Mouse (Mus musculus) midbrain, embryonic 15.5 days (tissue): Measurements from ENCODE around the gene Mef2b. TPM values are rescaled to one million over a fixed set of nuclear protein-coding genes. Genes with fewer than 3 reads are reported as not detected.

Source experiments
- ATAC-seq: fragments of 200-750 bp; cut with Nextera tagmentation; replicated peaks from 2 replicates; pipeline ENCODE4 v1.8.0; 2017; ENCODE audit warnings: moderate TSS enrichment
- H3K27ac ChIP-seq: fragments of 300-500 bp; sonication (generic); 2 replicates; pipeline ENCODE4 v1.5.1; 2015; ENCODE audit warnings: mild to moderate bottlenecking, inconsistent platforms
- H3K27me3 ChIP-seq: fragments of 300-500 bp; sonication (generic); replicated peaks from 2 replicates; pipeline ENCODE4 v1.6.1; 2015; ENCODE audit warnings: inconsistent platforms
- H3K36me3 ChIP-seq: fragments of 300-500 bp; sonication (generic); replicated peaks from 2 replicates; pipeline ENCODE4 v1.6.1; 2015; ENCODE audit warnings: inconsistent platforms
- H3K4me1 ChIP-seq: fragments of 300-500 bp; sonication (generic); 2 replicates; pipeline ENCODE4 v1.6.1; 2015; ENCODE audit warnings: inconsistent platforms
- H3K4me2 ChIP-seq: fragments of 300-500 bp; sonication (generic); 2 replicates; pipeline ENCODE4 v1.6.1; 2015; ENCODE audit warnings: inconsistent platforms, mild to moderate bottlenecking, moderate library complexity
- H3K4me3 ChIP-seq: fragments of 300-500 bp; sonication (generic); 2 replicates; pipeline ENCODE4 v1.5.1; 2015; ENCODE audit warnings: mild to moderate bottlenecking, inconsistent platforms
- H3K9ac ChIP-seq: fragments of 300-500 bp; sonication (generic); 2 replicates; pipeline ENCODE4 v1.6.1; 2015; ENCODE audit warnings: mild to moderate bottlenecking, inconsistent platforms
- H3K9me3 ChIP-seq: fragments of 300-500 bp; sonication (generic); 2 replicates; pipeline ENCODE4 v1.6.1; 2016; ENCODE audit warnings: inconsistent platforms
- WGBS: fragments of 180-500 bp; shearing (Covaris S2); methylation state at CpG from one replicate; pipeline ENCODE4 v1.1.7; 2015; ENCODE audit warnings: mixed read lengths; 5-methylcytosine and 5-hydroxymethylcytosine counted together
- polyA plus RNA-seq: library from polyadenylated mRNA; unstranded; fragments of >200 nt; fragmentation: Nextera tagmentation; extraction: Ambion mirVana; gene quantifications from 2 replicates; pipeline ENCODE4 v1.2.1, GENCODE M21; 2015

Gene Mef2b
- polyA plus RNA-seq, 1 experiment from 2014 or later = 0.37 TPM

DNA sequence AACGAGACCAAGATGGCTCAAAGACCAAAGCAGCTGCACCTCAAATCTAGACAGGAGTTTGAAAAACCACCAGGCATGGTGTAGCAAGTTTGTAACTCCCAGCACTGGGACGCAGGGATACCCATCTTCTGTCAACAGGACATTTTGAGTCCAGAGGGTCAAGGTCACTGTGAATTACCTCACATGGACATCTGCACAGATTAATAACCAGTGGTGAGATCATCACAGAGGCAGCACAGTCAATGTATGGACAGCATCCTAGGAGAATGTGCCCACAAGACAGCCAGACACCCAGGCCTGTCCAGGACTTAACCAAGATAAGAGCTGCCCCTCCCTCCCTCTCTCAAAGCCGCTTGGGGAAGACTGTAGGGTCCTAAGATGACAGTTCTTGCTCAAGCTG, 30.6 kb downstream of the Mef2b start:
- H3K9ac ChIP-seq = no peak overlapping the region
- H3K4me1 ChIP-seq = peaks cover 23% of the 10 kb centered on the region
- no peak for ATAC-seq
- H3K9me3 ChIP-seq = no peaks in the 10 kb centered on the region
- no peaks in the 10 kb centered on the region for H3K36me3 ChIP-seq
- no peak overlapping the region for H3K27ac ChIP-seq
- H3K4me3 ChIP-seq = no peak overlapping the region
- peaks cover 9% of the 10 kb centered on the region; the same call in 1 of the 2 replicates for H3K27me3 ChIP-seq
- WGBS = 88% methylated on average over 3 of the region's 3 CpGs
- H3K4me2 ChIP-seq = no peak overlapping the region

DNA sequence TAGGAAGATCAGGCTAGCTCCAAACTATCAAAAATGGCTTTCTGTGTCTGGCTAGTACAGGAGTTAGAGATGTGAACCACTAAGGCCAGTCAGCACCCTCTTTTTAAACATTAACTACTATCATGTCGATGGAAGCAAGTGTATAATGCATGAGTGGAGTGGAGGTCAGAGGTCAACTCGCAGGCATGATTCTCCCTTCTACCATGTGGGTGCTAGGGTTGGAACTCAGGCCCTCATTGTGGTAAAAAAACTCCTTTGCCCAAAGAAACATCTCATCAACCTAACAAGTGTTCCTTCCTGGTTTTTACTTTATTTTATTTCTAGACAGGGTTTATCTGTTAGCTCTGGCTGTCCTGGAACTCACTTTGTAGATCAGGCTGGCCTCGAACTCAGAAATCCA, 31.2 kb downstream of the Mef2b start:
- Histone ChIP-seq H3K27ac (no peak overlapping the region), H3K4me2 (no peak overlapping the region), H3K9ac (no peak overlapping the region), H3K4me1 (peaks cover 23% of the 10 kb centered on the region), H3K4me3 (no peak overlapping the region), H3K36me3 (no peaks in the 10 kb centered on the region), H3K27me3 (0 out of 2 replicates have a peak, but pooled peaks cover 5% of the 10 kb centered on the region), H3K9me3 (no peaks in the 10 kb centered on the region)
- 82% methylated on average over 3 of the region's 3 CpGs for WGBS
- no peak for ATAC-seq

DNA sequence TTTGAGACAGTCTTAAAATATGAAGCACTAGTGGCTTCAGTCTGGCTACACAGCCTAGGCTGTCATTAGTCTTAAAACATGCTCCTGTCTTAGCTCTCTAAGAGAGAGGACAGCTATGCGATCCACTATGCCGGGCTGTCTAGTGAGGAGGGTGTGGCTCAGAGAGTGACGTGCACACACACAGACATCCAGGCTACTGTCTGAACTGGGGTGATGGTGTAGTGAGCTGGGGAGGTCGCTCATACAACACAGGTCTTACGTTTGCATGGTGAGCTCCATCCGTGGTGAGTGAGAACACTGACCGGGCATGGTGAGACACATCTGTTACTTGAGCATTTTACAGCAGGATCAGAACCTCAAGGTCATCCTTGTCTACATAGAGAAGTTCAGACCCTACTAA, 31.7 kb downstream of the Mef2b start:
- Histone ChIP-seq H3K4me3 (no peak overlapping the region), H3K36me3 (no peaks in the 10 kb centered on the region), H3K27me3 (0 out of 2 replicates have a peak, but pooled peaks cover 3% of the 10 kb centered on the region), H3K27ac (no peak overlapping the region), H3K9ac (no peak overlapping the region), H3K4me1 (peaks cover 23% of the 10 kb centered on the region), H3K4me2 (no peak overlapping the region), H3K9me3 (no peaks in the 10 kb centered on the region)
- 90% methylated on average over 7 of the region's 7 CpGs for WGBS
- ATAC-seq = no peak

DNA sequence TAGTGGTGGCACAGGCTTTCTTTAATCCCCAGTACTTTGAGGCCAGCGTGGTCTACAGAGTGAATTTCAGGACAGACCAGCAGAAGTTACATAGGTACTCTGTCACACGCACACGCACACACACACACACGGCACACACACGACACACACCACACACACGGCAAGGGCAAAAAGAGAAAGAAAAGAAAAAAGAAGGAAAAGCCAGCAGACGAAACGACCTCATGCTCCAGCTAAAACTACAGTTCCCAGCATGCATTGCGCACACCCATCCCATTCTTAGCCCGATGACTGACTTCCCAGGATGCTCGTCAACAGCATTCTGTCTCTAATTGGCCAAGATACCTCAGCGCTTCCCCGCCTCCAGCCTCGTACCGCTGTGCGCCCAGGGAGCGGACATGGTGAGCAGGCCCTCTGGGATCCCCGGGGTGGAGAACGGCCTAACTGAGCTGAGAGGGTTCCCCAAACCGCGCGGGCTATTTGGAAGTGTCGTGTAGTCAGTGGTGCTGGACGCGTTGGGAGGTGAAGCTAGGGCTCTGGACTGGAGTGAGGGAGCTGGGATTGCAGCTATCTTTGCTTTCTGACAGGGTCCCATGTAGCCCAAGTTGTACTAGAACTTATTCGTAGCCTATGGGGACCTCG, 32.7 kb downstream of the Mef2b start, which contains the start of gene Tmem161a:
Tmem161a (plus strand) TSS at position 314 of the 639 bp plus-strand sequence.
- H3K9me3 ChIP-seq = no peaks in the 10 kb centered on the region
- 2% methylated on average over 27 of the region's 27 CpGs for WGBS
- H3K4me1 ChIP-seq = peaks cover 16% of the 10 kb centered on the region
- peak; percentile 96 for ATAC-seq
- peak within 1 kb of the TSS; percentile 69; the same call in 1 of the 2 replicates for H3K27ac ChIP-seq
- no peaks in the 10 kb centered on the region for H3K36me3 ChIP-seq
- peak within 1 kb of the TSS; percentile 84 for H3K4me3 ChIP-seq
- peak within 1 kb of the TSS; percentile 91 for H3K9ac ChIP-seq
- H3K27me3 ChIP-seq = no peaks in the 10 kb centered on the region
- H3K4me2 ChIP-seq = peak within 1 kb of the TSS; percentile 59

DNA sequence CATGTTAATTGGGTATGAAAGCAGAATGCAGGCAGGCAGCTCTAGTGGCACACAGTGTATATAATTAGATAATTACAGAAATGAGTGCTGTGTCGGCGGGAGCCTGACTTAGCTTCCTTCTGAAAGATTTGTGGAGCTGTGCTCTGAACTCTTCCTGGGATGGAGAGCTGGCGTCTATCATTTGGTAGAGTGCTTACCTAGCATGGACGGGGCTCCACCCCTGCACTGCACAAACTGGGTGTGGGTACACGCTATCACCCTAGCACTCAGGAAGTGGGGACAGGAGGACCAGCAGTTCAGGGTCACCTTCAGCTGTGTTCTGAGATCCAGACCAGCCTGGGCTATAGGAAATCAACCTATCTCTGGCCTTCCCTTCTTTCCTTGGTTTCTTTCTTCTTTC, 33.8 kb downstream of the Mef2b start:
- ATAC-seq = no peak
- Histone ChIP-seq H3K9ac (no peak overlapping the region), H3K27ac (no peak overlapping the region), H3K36me3 (no peaks in the 10 kb centered on the region), H3K4me2 (peak overlapping the region; percentile 59; the same call in 1 of the 2 replicates), H3K9me3 (no peaks in the 10 kb centered on the region), H3K27me3 (no peaks in the 10 kb centered on the region), H3K4me3 (no peak overlapping the region), H3K4me1 (peaks cover 16% of the 10 kb centered on the region)
- WGBS = 87% methylated on average over 5 of the region's 5 CpGs

DNA sequence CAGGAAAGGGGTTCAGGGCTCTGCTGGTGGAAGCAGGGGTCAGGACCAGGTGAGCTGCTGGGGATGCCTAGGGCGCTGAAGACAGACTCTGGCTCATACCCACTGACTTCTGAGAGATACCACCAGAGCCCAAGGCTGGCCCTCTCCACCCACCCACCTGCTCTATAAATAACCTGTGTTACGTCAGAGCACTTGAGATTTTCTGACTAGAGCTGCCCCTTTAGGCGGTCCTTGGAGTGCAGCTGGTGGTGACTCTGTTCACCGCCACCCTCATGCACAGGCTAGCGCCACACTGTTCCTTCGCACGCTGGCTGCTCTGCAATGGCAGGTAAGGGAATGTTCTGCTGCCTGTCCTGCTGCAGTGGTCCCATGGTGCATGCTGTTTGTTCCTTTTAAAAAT, 34.6 kb downstream of the Mef2b start:
- Histone ChIP-seq H3K9me3 (no peaks in the 10 kb centered on the region), H3K4me2 (no peak overlapping the region), H3K27ac (no peak overlapping the region), H3K4me3 (no peak overlapping the region), H3K4me1 (peaks cover 16% of the 10 kb centered on the region), H3K9ac (no peak overlapping the region), H3K36me3 (no peaks in the 10 kb centered on the region), H3K27me3 (no peaks in the 10 kb centered on the region)
- no peak for ATAC-seq
- WGBS = 94% methylated on average over 7 of the region's 7 CpGs

DNA sequence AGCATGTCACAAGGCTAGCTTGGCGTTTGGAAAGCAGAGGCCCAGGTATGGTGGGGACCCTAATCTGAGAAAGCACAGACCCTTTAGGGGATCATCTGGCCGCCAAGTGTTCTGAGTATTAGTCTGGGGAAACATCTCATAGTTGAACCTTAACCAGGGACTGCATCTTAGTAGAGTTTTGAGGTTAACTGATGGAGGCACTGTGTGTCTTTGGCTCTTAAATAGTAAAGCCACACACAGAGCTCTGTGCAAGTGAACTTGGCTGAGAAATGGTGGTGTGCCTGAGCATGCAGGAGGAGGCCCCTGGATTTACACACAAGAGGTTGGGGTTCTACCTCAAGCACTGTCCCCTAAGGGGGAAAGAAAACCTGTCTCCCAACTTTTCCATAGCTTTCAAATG, 38.7 kb downstream of the Mef2b start:
- no peak overlapping the region for H3K27ac ChIP-seq
- H3K4me1 ChIP-seq = peaks cover 7% of the 10 kb centered on the region
- H3K27me3 ChIP-seq = no peaks in the 10 kb centered on the region
- H3K9ac ChIP-seq = no peak overlapping the region
- WGBS = 97% methylated on average over 2 of the region's 2 CpGs
- H3K4me2 ChIP-seq = no peak overlapping the region
- H3K9me3 ChIP-seq = no peaks in the 10 kb centered on the region
- H3K36me3 ChIP-seq = no peaks in the 10 kb centered on the region; the same call in 1 of the 2 replicates
- no peak overlapping the region for H3K4me3 ChIP-seq
- no peak for ATAC-seq

DNA sequence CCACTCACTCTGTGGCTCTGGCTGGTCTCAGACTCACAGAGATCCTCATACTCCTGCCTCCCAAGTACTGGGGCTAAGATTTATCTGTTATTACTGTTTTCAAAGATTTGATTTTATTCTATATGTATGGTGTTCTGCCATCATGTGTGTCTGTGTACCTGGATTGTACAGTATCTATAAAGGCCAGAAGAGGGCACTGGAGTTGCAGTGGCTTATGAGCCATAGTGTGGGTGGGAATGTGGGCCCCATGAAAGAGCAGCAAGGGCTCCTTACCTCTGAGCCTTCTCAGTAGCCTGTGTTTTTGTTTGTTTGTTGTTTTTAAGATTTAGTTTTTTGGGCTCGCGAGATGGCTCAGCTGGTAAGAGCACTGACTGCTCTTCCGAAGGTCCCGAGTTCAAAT, 39.6 kb downstream of the Mef2b start:
- Histone ChIP-seq H3K4me2 (no peak overlapping the region), H3K9me3 (no peaks in the 10 kb centered on the region), H3K36me3 (no peaks in the 10 kb centered on the region; the same call in 1 of the 2 replicates), H3K4me3 (no peak overlapping the region), H3K27me3 (no peaks in the 10 kb centered on the region), H3K9ac (no peak overlapping the region), H3K27ac (no peak overlapping the region), H3K4me1 (no peaks in the 10 kb centered on the region; the same call in 1 of the 2 replicates)
- ATAC-seq = no peak
- WGBS = 93% methylated on average over 4 of the region's 4 CpGs

DNA sequence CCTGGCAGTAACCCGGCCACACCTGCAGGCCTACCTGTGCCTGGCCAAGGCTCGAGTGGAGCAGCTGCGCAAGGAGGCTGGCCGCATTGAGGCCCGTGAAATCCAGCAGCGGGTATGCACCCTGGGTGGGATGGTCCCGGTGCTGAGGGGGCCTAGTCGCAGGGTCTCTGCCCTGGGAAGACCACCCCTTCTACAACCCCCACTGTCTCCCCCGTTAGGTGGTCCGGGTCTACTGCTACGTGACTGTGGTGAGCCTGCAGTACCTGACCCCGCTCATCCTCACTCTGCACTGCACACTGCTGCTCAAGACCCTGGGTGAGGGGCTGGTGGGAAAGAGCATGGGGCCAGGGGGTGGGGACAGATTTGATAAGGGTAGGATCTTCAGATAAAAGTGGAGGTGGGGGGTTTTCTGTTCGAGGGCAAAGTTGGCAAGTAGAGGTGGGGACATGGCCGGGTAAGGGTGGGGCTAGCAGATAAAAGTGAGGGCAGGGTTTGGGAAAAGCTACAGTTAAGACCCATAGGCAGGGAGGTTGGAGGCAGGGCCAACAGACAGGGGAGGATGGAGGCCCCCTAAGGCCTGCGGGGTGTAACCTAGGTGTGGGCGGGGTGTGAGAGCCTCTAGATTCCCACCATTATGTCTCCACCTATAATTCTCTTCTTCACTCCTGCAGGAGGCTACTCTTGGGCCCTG, 41.8 kb downstream of the Mef2b start:
- no peak overlapping the region for H3K4me3 ChIP-seq
- H3K9me3 ChIP-seq = no peaks in the 10 kb centered on the region
- no peak overlapping the region for H3K27ac ChIP-seq
- H3K4me2 ChIP-seq = no peak overlapping the region
- no peak for ATAC-seq
- H3K27me3 ChIP-seq = no peaks in the 10 kb centered on the region
- H3K4me1 ChIP-seq = no peaks in the 10 kb centered on the region
- H3K9ac ChIP-seq = no peak overlapping the region
- WGBS = 91% methylated on average over 16 of the region's 16 CpGs
- no peaks in the 10 kb centered on the region; the same call in 1 of the 2 replicates for H3K36me3 ChIP-seq

DNA sequence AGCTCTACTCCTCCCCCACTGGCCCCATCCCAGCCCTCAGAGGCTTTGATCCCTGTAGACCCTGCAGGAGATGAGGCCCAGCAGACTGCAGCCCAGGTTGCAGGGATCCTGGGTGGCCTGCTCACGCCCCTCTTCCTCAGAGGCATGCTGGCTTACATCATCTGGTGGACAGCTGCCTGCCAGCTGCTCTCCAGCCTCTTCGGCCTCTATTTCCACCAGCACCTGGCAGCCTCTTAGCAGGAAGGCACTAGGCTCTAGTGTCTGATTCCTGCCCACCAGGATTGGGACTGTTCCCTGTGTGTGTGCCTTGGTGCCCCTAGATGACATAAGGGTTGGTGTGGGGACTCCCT, 42.4 kb downstream of the Mef2b start:
- no peak overlapping the region for H3K4me3 ChIP-seq
- no peaks in the 10 kb centered on the region for H3K9me3 ChIP-seq
- WGBS = 80% methylated on average over 2 of the region's 2 CpGs
- no peak for ATAC-seq
- no peaks in the 10 kb centered on the region for H3K4me1 ChIP-seq
- no peaks in the 10 kb centered on the region for H3K27me3 ChIP-seq
- H3K36me3 ChIP-seq = no peaks in the 10 kb centered on the region; the same call in 1 of the 2 replicates
- H3K9ac ChIP-seq = no peak overlapping the region
- H3K4me2 ChIP-seq = no peak overlapping the region
- H3K27ac ChIP-seq = no peak overlapping the region

DNA sequence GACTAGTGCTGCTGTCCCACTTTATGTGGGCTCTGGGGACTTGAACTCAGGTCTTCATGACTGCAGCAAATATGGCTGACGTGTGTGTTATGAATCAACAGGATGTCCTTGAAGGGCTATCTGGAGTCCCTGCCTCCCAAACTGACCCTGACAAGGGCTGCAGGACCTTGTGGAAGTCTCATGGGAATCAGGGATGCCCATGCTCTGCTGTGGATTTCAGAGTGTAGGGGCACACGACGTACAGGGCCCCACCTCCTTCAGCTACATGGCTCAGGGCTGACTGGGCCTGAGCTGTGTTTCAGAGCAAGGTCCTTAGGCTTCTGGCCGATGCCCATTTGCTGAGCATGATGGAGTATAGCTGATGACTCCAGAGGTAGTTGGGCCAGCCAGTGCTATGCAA, 43.7 kb downstream of the Mef2b start:
- Histone ChIP-seq H3K27ac (no peak overlapping the region), H3K4me1 (no peaks in the 10 kb centered on the region), H3K9me3 (no peaks in the 10 kb centered on the region), H3K4me2 (no peak overlapping the region), H3K36me3 (no peaks in the 10 kb centered on the region; the same call in 1 of the 2 replicates), H3K4me3 (no peak overlapping the region), H3K27me3 (no peaks in the 10 kb centered on the region), H3K9ac (no peak overlapping the region)
- 95% methylated on average over 4 of the region's 4 CpGs for WGBS
- no peak for ATAC-seq

DNA sequence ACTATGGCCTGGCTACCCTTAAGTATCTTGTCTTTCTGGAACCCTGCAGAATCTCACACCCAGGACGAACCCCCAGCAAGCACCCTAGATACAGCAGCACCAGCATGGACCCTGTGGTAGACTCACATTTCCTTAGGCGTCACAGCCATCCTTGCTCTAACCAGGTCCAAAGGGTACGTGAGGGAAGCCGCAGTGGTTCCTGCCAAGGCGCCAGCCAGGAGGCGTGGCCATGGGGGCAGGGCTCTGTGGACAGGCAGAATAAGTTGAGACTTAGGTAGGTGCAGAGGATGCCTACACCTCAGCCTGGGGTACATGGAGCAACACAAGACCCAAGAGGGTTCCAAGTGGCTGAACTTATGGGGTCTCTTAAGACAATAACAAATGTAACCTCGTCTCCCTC, 49.2 kb downstream of the Mef2b start:
- Histone ChIP-seq H3K9ac (no peak overlapping the region), H3K4me2 (no peak overlapping the region), H3K27me3 (no peaks in the 10 kb centered on the region), H3K27ac (no peak overlapping the region), H3K9me3 (no peaks in the 10 kb centered on the region), H3K4me1 (no peaks in the 10 kb centered on the region), H3K36me3 (no peaks in the 10 kb centered on the region; the same call in 1 of the 2 replicates), H3K4me3 (no peak overlapping the region)
- WGBS = 79% methylated on average over 7 of the region's 7 CpGs
- no peak for ATAC-seq

DNA sequence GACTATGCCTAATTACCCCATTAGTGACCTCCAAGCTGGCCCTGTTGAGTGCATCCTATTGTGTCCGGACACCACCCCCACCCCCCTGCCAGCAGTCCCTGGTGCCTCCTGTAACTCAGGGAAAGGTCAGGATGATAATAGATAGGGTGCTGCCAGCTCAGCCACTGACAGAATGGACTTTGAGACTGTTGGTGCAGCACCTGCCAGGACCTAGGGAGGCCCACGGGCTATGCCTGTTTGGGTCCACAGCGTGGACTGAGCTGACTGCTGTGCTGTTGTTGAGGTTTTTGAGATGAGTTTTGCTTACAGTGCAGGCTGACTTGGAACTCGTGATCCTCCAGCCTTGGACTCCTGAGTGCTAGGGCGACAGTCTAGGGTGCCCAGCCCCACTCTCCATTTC, 53.7 kb downstream of the Mef2b start:
- no peaks in the 10 kb centered on the region for H3K27me3 ChIP-seq
- 68% methylated on average over 5 of the region's 5 CpGs for WGBS
- ATAC-seq = no peak
- H3K4me1 ChIP-seq = no peaks in the 10 kb centered on the region
- H3K4me3 ChIP-seq = no peak overlapping the region
- no peak overlapping the region for H3K4me2 ChIP-seq
- H3K27ac ChIP-seq = no peak overlapping the region
- H3K9me3 ChIP-seq = no peaks in the 10 kb centered on the region
- H3K36me3 ChIP-seq = no peaks in the 10 kb centered on the region; the same call in 1 of the 2 replicates
- no peak overlapping the region for H3K9ac ChIP-seq
